Mouse (Mus musculus): ENCODE measurements around the gene Zc3h7b. TPM values are rescaled to one million over a fixed set of nuclear protein-coding genes. Genes with fewer than 3 reads are reported as not detected.

The Zc3h7b gene
- 8.7 and 9.2 TPM in 2 replicates for polyA plus RNA-seq (2012; rRNA removed)

DNA sequence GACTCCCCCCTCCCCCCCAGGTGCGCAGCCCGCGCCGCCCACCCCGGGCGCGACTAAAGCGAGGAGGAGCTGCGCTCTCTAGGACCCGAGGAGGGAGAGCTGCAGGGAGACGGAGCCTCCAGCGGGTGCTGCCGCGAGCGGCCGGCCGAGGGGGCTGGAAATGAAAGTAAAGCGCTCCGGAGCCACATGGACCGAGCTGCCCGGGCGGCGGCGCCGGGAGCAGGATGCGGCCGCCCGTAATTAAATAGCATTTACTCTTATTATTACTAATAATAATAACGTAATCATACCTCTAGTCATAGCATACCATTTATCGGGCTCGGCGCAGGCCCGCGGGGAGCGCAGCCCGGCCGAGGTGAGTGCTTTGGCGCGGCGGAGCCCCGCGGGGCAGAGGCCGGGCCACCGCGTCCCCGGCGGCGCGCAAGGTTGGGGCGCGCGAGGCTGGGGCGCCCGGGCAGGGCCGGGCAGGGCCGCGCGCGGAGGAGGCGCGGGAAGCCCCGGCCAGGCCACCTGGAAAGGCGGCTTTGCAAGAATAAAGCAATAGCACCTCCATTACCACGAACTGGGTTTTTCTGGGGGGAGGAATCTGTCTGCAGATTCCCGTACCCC is at the start of gene Zc3h7b, which contains the start of gene Rangap1:
TSS of gene Zc3h7b (plus strand) at position 66 of the 609 bp plus-strand sequence.
TSS of gene Rangap1 (minus strand) at position 539 of the 609 bp plus-strand sequence.

DNA sequence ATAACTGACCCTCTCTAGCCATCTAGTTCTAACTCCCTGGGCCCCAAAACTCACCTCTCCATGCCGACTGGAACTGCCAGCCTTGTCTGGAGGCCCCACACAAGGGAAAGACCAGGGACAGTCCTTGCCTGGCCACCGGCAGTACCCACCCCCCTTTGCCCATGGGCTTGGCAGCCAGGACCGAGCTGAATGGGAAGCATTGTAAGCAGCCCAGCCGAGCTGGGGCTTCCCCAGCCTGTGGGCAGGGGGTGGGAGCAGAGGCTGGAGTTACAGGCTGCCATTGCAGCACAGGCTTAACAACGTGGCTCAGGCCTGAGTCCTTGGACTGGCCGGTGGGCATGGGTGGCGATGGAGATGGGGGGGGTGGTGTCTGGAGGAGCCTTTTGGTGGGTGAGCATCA is 47.7 kb upstream of the Zc3h7b start, which contains the start of gene Chadl:
TSS of gene Chadl (minus strand) at position 113 of the 400 bp plus-strand sequence.

DNA sequence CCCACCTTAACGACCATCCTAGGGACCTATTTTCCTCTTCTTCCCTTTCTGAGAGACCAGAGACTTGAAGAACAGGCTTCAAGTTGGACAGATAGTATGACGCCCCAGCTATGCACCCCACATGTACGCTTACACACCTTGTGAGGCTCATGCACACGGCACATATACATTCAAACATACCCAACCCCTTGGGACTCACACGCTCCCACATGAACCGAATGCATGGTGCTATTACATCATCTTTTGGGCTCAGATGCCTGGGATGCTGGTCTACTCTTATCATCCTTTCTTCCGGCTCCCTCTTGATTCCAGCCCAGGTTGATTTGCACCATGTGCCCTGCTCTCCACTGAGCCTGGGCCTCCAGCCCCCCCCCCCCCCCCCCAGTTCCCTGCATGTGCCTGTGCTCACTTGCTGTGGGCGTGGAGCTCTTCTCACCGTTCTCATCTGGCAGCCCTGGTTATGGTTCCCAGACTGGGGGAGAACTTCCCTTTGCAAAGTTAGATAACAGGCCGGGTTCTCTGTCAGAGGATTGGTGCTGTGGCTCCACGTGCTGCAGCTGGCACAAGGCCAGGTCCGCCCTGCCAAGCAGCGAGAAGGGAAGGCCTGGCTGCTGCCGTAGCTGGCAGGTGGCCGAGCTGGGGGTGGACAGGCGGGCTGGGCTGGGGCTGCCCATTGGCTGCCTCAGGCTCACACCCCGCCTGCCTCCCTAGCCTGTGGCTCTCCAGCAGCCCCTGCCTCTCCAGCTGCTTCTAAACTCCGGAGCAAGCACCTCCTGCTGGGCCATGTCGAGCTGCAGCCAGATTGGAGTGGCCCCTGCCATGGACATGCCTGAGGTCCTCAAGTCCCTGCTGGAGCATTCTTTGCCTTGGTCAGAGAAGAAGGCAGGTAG is 57.4 kb downstream of the Zc3h7b start, which contains the start of gene Tef:
TSS of gene Tef (plus strand) at position 421 of the 890 bp plus-strand sequence.

Other genes with a start within 250 kb of the Zc3h7b start
- gene Ep300, start 159.7 kb upstream of the Zc3h7b start, polyA plus RNA-seq (2012; rRNA removed) = 6.3 and 8.2 TPM in 2 replicates
- gene L3mbtl2, start 81.2 kb upstream of the Zc3h7b start, polyA plus RNA-seq (2012; rRNA removed) = 4.5 and 5.4 TPM in 2 replicates
- 3.8 and 7.7 TPM in 2 replicates for gene Chadl, start 47.8 kb upstream of the Zc3h7b start, polyA plus RNA-seq (2012; rRNA removed)
- 14.0 and 16.3 TPM in 2 replicates for gene Rangap1, start 473 bp downstream of the Zc3h7b start, polyA plus RNA-seq (2012; rRNA removed)
- gene Tef, start 57.4 kb downstream of the Zc3h7b start, polyA plus RNA-seq (2012; rRNA removed) = 5.7 and 6.1 TPM in 2 replicates
- 13.6 and 13.8 TPM in 2 replicates for gene Tob2, start 113.7 kb downstream of the Zc3h7b start, polyA plus RNA-seq (2012; rRNA removed)
- gene Phf5a, start 126.9 kb downstream of the Zc3h7b start, polyA plus RNA-seq (2012; rRNA removed) = 20.7 and 21.6 TPM in 2 replicates
- 137 and 147 TPM in 2 replicates for gene Aco2, start 127.3 kb downstream of the Zc3h7b start, polyA plus RNA-seq (2012; rRNA removed)
- gene Polr3h, start 181.2 kb downstream of the Zc3h7b start, polyA plus RNA-seq (2012; rRNA removed) = 4.3 TPM in 2 replicates
- 4.6 and 4.8 TPM in 2 replicates for gene Csdc2, start 191.7 kb downstream of the Zc3h7b start, polyA plus RNA-seq (2012; rRNA removed)
- gene Pmm1, start 215.9 kb downstream of the Zc3h7b start, polyA plus RNA-seq (2012; rRNA removed) = 30.1 and 41.6 TPM in 2 replicates
- gene 1700029P11Rik, start 235.5 kb downstream of the Zc3h7b start, polyA plus RNA-seq (2012; rRNA removed) = not detected in 2 replicates
- 5.4 and 5.5 TPM in 2 replicates for gene Xrcc6, start 242.8 kb downstream of the Zc3h7b start, polyA plus RNA-seq (2012; rRNA removed)

Data from stomach, adult 2 months (tissue).